Mouse (Mus musculus) heart, embryonic 10.5 days (tissue): ENCODE results near the gene Mup8. TPM values are rescaled to one million over a fixed set of nuclear protein-coding genes. Genes with fewer than 3 reads are reported as not detected.
"Not testable (repeated sequence)": the region's sequence is repeated elsewhere in the genome, so short reads cannot be mapped to it uniquely, and the experiment has no call there.

Source experiments
- DNase-seq: peaks from one replicate; pipeline ENCODE4 v3.0.0-alpha.2; 2017; ENCODE audit warnings: low spot score
- H3K27ac ChIP-seq: fragments of 300-500 bp; sonication (generic); 2 replicates; pipeline ENCODE4 v1.5.1; 2016; ENCODE audit warnings: mild to moderate bottlenecking
- H3K27me3 ChIP-seq: fragments of 300-500 bp; sonication (generic); 2 replicates; pipeline ENCODE4 v1.6.1; 2016; ENCODE audit warnings: mild to moderate bottlenecking; ENCODE audit not compliant: poor library complexity, insufficient read depth, severe bottlenecking
- H3K36me3 ChIP-seq: fragments of 300-500 bp; sonication (generic); 2 replicates; pipeline ENCODE4 v1.6.1; 2016; ENCODE audit warnings: mild to moderate bottlenecking, moderate library complexity
- H3K4me1 ChIP-seq: fragments of 300-500 bp; sonication (generic); 2 replicates; pipeline ENCODE4 v1.6.1; 2016; ENCODE audit warnings: mild to moderate bottlenecking
- H3K4me3 ChIP-seq: fragments of 300-500 bp; sonication (generic); 2 replicates; pipeline ENCODE4 v1.5.1; 2016; ENCODE audit warnings: mild to moderate bottlenecking, moderate library complexity
- H3K9me3 ChIP-seq: fragments of 300-500 bp; sonication (generic); 2 replicates; pipeline ENCODE4 v1.6.1; 2016; ENCODE audit warnings: mild to moderate bottlenecking, moderate library complexity
- WGBS: fragments of 180-500 bp; shearing (Covaris S2); methylation state at CpG from one replicate; pipeline ENCODE4 v1.1.7; 2016; 5-methylcytosine and 5-hydroxymethylcytosine counted together
- polyA plus RNA-seq: library from polyadenylated mRNA; unstranded; fragments of >200 nt; fragmentation: Nextera tagmentation; extraction: Ambion mirVana; gene quantifications from 2 replicates; pipeline ENCODE4 v1.2.1, GENCODE M21; 2016

Mup8 gene
- polyA plus RNA-seq: not detected in 2 replicates

DNA sequence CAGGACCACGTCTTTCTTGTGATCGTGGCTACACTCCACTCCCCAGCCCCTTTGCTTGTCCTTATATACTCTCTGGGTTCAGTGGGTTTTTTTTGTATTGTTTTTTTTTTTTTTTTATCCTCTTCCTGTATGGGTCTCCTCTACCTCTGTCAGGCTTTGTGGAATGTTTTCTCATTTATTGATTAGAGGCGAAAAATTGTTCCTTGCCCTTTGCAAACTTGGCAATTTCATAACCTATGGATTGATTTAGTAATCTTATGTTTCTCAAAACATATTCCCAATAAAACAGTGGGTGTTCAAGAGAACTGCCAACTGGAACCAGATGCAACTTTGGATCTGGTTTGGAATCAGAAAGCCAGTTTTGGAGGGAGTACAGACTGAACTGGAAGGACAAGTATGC, at the start of gene Mup8:
Mup8 (minus strand) TSS at position 101 of the 400 bp plus-strand sequence.
- not testable (repeated sequence) for H3K9me3 ChIP-seq, DNase-seq, H3K36me3 ChIP-seq, H3K4me1 ChIP-seq, H3K27me3 ChIP-seq, H3K27ac ChIP-seq, H3K4me3 ChIP-seq
- WGBS: 71% methylated on average over 3 of the region's 3 CpGs

DNA sequence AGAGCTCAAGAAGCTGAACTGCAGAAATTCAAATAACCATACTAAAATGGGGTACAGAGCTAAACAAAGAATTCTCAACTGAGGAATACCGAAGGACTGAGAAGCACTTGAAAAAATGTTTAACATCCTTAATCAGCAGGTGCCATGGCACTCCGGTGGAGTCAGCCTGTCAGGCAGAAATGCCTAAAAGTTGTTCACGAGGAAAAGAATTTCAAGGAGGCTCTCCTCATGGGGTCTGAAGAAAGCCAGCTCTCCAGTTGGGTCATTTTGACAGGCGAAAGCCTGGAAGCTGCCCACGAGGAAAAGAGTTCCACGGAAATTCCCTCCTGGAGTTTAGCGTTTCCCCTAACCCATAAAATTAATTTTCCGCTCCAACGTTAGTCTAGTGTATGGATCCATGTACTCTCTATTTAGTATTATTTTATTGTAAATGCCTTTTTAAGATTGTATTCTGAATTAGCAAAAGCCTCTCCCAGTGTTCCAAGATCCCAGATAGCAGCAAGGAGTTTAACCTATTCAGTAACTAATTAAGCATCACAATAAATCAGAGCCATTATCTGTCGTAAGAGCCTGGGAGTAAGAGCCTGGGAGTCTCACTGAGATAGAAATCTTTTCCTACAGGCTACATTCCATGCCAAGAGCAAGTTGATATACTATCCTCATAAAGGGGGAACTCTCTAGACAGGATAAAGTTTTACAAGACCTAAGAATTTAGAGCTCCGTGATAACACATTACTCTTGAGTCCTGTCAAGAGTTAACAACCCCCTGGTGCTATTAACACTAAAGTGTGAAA, 43.8 kb upstream of the Mup8 start:
- not testable (repeated sequence) for H3K27ac ChIP-seq, DNase-seq, H3K4me1 ChIP-seq, H3K27me3 ChIP-seq, H3K36me3 ChIP-seq, H3K4me3 ChIP-seq
- 77% methylated on average over 11 of the region's 11 CpGs for WGBS
- H3K9me3 ChIP-seq: peaks cover 14% of the 10 kb centered on the region

- H3K4me3 ChIP-seq, H3K36me3 ChIP-seq, H3K27me3 ChIP-seq, H3K27ac ChIP-seq, DNase-seq, H3K4me1 ChIP-seq: not testable (repeated sequence)
- peaks cover 14% of the 10 kb centered on the region for H3K9me3 ChIP-seq
- 96% methylated on average over 3 of the region's 4 CpGs for WGBS
These were observed 40.3 kb upstream of the Mup8 start for GRCm38 (mm10) chr4:60262706-60263105.

Other genes starting within 250 kb of the Mup8 start
- not detected in 2 replicates for gene Mup7, start 152.1 kb downstream of the Mup8 start, polyA plus RNA-seq
- not detected in 2 replicates for gene Mup2, start 68.3 kb downstream of the Mup8 start, polyA plus RNA-seq
- not detected in 2 replicates for gene Mup9, start 199.4 kb upstream of the Mup8 start, polyA plus RNA-seq